Mouse (Mus musculus) midbrain, embryonic 14.5 days (tissue): ENCODE measurements around the gene Neurod2. TPM values are rescaled to one million over a fixed set of nuclear protein-coding genes. Genes with fewer than 3 reads are reported as not detected.

Experiments
- ATAC-seq: fragments of 200-750 bp; cut with Nextera tagmentation; 2 replicates; pipeline ENCODE4 v1.8.0; 2017; ENCODE audit warnings: moderate number of reproducible peaks, moderate library complexity; ENCODE audit not compliant: low FRiP score, low TSS enrichment
- DNase-seq: peaks from one replicate; pipeline ENCODE4 v3.0.0-alpha.2; 2015
- H3K27ac ChIP-seq: fragments of 300-500 bp; sonication (generic); replicated peaks from 2 replicates; pipeline ENCODE4 v1.5.1; 2014; ENCODE audit warnings: mild to moderate bottlenecking, low read depth, low read length, moderate library complexity
- H3K27me3 ChIP-seq: fragments of 300-500 bp; sonication (generic); 2 replicates; pipeline ENCODE4 v1.6.1; 2014; ENCODE audit warnings: low read length, control low read depth, mixed read lengths; ENCODE audit not compliant: control insufficient read depth, insufficient read depth
- H3K36me3 ChIP-seq: fragments of 300-500 bp; sonication (generic); 2 replicates; pipeline ENCODE4 v1.6.1; 2014; ENCODE audit warnings: low read length, control low read depth; ENCODE audit not compliant: control insufficient read depth, insufficient read depth
- H3K4me1 ChIP-seq: fragments of 300-500 bp; sonication (generic); 2 replicates; pipeline ENCODE4 v1.6.1; 2014; ENCODE audit warnings: mild to moderate bottlenecking, antibody characterized with exemption, low read length, control low read depth; ENCODE audit not compliant: control insufficient read depth, insufficient read depth
- H3K4me2 ChIP-seq: fragments of 300-500 bp; sonication (generic); 2 replicates; pipeline ENCODE4 v1.6.1; 2014; ENCODE audit warnings: mild to moderate bottlenecking, low read length, moderate library complexity
- H3K4me3 ChIP-seq: fragments of 300-500 bp; sonication (generic); replicated peaks from 2 replicates; pipeline ENCODE4 v1.5.1; 2014; ENCODE audit warnings: low read depth, low read length
- H3K9ac ChIP-seq: fragments of 300-500 bp; sonication (generic); replicated peaks from 2 replicates; pipeline ENCODE4 v1.6.1; 2014; ENCODE audit warnings: mild to moderate bottlenecking, low read length, moderate library complexity
- H3K9me3 ChIP-seq: fragments of 300-500 bp; sonication (generic); 2 replicates; pipeline ENCODE4 v1.6.1; 2016; ENCODE audit warnings: low read length, control low read depth, mixed read lengths; ENCODE audit not compliant: control insufficient read depth
- WGBS: fragments of 180-500 bp; shearing (Covaris S2); extraction: QIAGEN DNeasy Blood & Tissue Kit; methylation state at CpG from one replicate; pipeline ENCODE4 v1.1.7; 2014; 5-methylcytosine and 5-hydroxymethylcytosine counted together
- polyA plus RNA-seq: library from polyadenylated mRNA; unstranded; fragments of >200 nt; fragmentation: Nextera tagmentation; extraction: Ambion mirVana; gene quantifications from 2 replicates; pipeline ENCODE4 v1.2.1, GENCODE M21; 2014

Neurod2 gene
- polyA plus RNA-seq = 10.9 and 12.7 TPM in 2 replicates

DNA sequence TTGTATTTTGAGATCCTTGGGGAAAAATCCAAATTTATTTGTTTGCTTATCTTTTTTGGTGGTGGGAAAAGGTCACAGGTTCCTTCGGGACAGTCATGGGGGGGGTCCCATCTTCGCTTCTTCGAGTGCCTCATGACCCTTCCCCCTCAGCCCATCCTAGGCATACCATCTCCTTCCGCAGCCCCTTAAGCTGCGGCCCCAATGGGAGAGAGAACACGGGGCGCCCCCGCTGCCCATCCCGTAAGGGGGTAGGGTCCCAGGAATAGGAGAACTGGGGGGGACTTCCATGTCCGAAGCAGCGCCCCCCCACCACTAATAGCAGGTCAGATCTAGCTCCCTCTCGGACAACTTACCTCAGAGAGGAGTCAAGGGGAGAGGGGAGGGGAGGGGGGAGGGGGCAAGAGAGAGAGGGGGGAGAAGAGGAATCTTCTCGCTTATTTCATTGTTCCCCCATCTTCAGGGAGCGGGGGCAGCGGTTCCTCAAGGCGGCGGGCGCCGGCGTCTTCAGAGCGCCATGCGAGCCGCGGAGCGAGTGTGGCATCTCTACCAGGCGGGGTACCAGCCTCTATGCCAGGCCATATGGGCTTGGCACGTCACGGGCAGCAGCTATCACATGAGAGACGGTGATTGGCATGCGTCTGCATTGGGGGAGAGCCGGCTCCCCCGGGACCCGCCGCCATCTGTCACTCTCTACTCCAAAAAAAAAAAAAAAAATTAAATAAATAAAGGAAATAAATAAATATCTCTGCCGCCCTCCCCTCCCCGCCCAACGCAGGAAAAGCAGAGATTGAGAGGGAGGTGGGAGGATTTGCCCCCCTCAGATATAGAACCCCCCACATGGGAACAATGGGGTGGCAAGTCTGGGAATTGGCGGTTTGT lies at the start of gene Neurod2:
Gene Neurod2, minus strand, starts transcription at position 568 of the 879 bp plus-strand sequence.
- Histone ChIP-seq H3K4me2 (peak within 1 kb of the TSS; percentile 50), H3K27ac (peak within 1 kb of the TSS; percentile 66), H3K36me3 (no peaks in the 10 kb centered on the region), H3K9ac (peak within 1 kb of the TSS; percentile 57), H3K9me3 (no peaks in the 10 kb centered on the region), H3K4me3 (peak within 1 kb of the TSS; percentile 37), H3K27me3 (peaks cover 91% of the 10 kb centered on the region), H3K4me1 (peaks cover 14% of the 10 kb centered on the region; the same call in 1 of the 2 replicates)
- ATAC-seq (peak; percentile 69), DNase-seq (peak; percentile 75)
- WGBS = 1% methylated on average over 38 of the region's 38 CpGs

GRCm38 (mm10) chr11:98377787-98378186 lies 48.3 kb upstream of the Neurod2 start:
- Histone ChIP-seq H3K4me2 (no peak overlapping the region), H3K9me3 (no peaks in the 10 kb centered on the region), H3K27ac (no peak overlapping the region), H3K9ac (no peak overlapping the region), H3K4me3 (no peak overlapping the region), H3K36me3 (peaks cover 64% of the 10 kb centered on the region), H3K27me3 (no peaks in the 10 kb centered on the region), H3K4me1 (no peaks in the 10 kb centered on the region)
- no peak for DNase-seq
- ATAC-seq = no peak
- WGBS = 89% methylated on average over 11 of the region's 11 CpGs

DNA sequence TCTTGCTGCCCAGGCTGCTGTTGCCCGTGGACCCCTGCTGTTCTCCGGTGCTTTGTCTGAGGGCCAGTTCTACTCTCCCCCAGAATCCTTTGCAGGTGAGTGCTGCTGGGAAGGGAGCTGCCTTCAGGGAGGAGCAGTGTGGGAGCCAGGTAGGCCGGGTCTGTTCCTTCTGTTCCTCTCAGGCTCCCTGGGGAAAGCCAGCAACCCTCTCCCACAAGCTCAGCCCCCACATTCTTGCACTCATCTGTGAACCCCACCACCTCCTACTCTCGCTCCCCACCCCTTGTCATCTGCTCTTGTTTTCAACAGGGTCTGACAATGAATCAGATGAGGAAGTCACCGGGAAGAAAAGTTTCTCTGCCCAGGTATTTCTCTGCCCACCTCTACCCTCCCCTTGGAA lies 47.3 kb upstream of the Neurod2 start:
- DNase-seq = no peak
- H3K36me3 ChIP-seq = peaks cover 64% of the 10 kb centered on the region

GRCm38 (mm10) chr11:98374266-98374665 lies 44.8 kb upstream of the Neurod2 start:
- Histone ChIP-seq H3K9me3 (no peaks in the 10 kb centered on the region), H3K4me2 (no peak overlapping the region), H3K9ac (no peak overlapping the region), H3K27ac (no peak overlapping the region), H3K27me3 (no peaks in the 10 kb centered on the region), H3K4me3 (no peak overlapping the region), H3K4me1 (peaks cover 14% of the 10 kb centered on the region), H3K36me3 (peaks cover 47% of the 10 kb centered on the region)
- DNase-seq (no peak), ATAC-seq (no peak)
- WGBS = 81% methylated on average over 8 of the region's 8 CpGs

More for the DNA sequence above, 47.3 kb upstream of the Neurod2 start:
- no peaks in the 10 kb centered on the region for H3K27me3 ChIP-seq
- no peak overlapping the region for H3K4me2 ChIP-seq
- no peak for ATAC-seq
- H3K27ac ChIP-seq = no peak overlapping the region
- WGBS = 74% methylated on average over 5 of the region's 5 CpGs
- H3K9me3 ChIP-seq = no peaks in the 10 kb centered on the region
- no peak overlapping the region for H3K4me3 ChIP-seq
- H3K4me1 ChIP-seq = peaks cover 3% of the 10 kb centered on the region
- no peak overlapping the region for H3K9ac ChIP-seq

DNA sequence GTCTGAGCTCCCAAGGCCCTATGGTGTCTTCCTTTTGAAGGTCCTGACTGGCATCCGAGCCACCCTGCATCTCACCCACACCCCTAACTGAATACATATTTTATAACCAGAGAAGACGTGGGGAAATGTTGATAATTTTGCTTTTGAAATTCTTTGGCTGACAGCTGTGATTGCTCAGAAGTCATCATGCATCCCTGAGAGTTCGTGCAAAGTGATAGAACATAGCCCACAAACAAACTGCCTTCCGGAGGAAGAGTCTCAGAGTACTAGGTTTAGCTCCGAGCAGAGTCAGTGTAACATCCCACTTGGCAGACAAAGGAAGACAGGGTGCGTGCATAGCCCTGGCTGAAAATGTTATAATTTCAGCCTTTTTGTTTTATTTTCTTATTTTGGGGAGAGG lies 43.8 kb upstream of the Neurod2 start:
- no peak overlapping the region for H3K9ac ChIP-seq
- WGBS = 93% methylated on average over 6 of the region's 6 CpGs
- H3K4me3 ChIP-seq = no peak overlapping the region
- ATAC-seq = no peak
- H3K36me3 ChIP-seq = peaks cover 37% of the 10 kb centered on the region
- no peaks in the 10 kb centered on the region for H3K9me3 ChIP-seq
- no peaks in the 10 kb centered on the region for H3K27me3 ChIP-seq
- H3K27ac ChIP-seq = no peak overlapping the region
- peaks cover 14% of the 10 kb centered on the region for H3K4me1 ChIP-seq
- H3K4me2 ChIP-seq = no peak overlapping the region
- no peak for DNase-seq

GRCm38 (mm10) chr11:98372406-98372805 lies 43.0 kb upstream of the Neurod2 start:
- Histone ChIP-seq H3K27me3 (no peaks in the 10 kb centered on the region), H3K27ac (no peak overlapping the region), H3K4me2 (peak overlapping the region; percentile 25; the same call in 1 of the 2 replicates), H3K9ac (no peak overlapping the region), H3K9me3 (no peaks in the 10 kb centered on the region), H3K36me3 (peaks cover 28% of the 10 kb centered on the region), H3K4me3 (no peak overlapping the region), H3K4me1 (peaks cover 14% of the 10 kb centered on the region)
- DNase-seq (peak; percentile 86), ATAC-seq (no peak)
- WGBS = 6% methylated on average over 2 of the region's 2 CpGs

- no peak overlapping the region for H3K4me3 ChIP-seq
- H3K27me3 ChIP-seq = no peaks in the 10 kb centered on the region
- WGBS = 15% methylated on average over 10 of the region's 10 CpGs
- no peaks in the 10 kb centered on the region for H3K9me3 ChIP-seq
- 0 out of 2 replicates have a peak overlapping the region, but pooled peaks have one; percentile 12 for H3K9ac ChIP-seq
- ATAC-seq (peak; percentile 63), DNase-seq (peak; percentile 66)
- H3K4me1 ChIP-seq = peaks cover 14% of the 10 kb centered on the region
- H3K36me3 ChIP-seq = peaks cover 21% of the 10 kb centered on the region
- H3K4me2 ChIP-seq = peak overlapping the region; percentile 25
- H3K27ac ChIP-seq = peak overlapping the region; percentile 46
Measured at GRCm38 (mm10) chr11:98371556-98372240, 42.2 kb upstream of the Neurod2 start.

DNA sequence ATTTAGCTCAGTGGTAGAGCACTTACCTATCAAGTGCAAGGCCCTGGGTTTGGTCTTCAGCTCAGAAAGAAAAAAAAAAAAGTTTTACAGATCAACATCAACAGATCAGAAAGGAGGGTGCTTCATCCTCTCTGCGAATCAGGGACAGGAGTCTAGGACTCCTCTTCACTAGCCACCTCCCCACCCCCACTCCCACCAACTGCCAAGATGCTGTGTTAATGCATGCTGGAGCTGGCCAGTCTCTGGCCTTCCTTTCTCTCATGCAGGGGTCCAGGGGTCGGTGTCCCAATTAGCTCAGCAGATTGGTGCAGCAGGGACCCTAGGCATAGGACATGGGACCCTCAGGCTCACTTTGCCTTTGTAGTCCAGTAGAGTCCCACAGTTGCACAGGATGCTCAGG lies 41.1 kb upstream of the Neurod2 start:
- H3K27ac ChIP-seq = no peak overlapping the region
- no peaks in the 10 kb centered on the region for H3K9me3 ChIP-seq
- H3K4me3 ChIP-seq = no peak overlapping the region
- 87% methylated on average over 2 of the region's 2 CpGs for WGBS
- ATAC-seq (no peak), DNase-seq (no peak)
- H3K36me3 ChIP-seq = peaks cover 10% of the 10 kb centered on the region
- H3K4me1 ChIP-seq = peaks cover 14% of the 10 kb centered on the region
- no peak overlapping the region for H3K4me2 ChIP-seq
- no peaks in the 10 kb centered on the region for H3K27me3 ChIP-seq
- no peak overlapping the region for H3K9ac ChIP-seq
